Mouse (Mus musculus) erythroblast, adult 5-6 weeks (primary cell): ENCODE data around the gene Ergic1. TPM values are rescaled to one million over a fixed set of nuclear protein-coding genes. Genes with fewer than 3 reads are reported as not detected.

ENCODE experiments used
- ATAC-seq: replicated peaks from 2 replicates; pipeline ENCODE4 v1.8.0; 2016; ENCODE audit warnings: moderate number of reproducible peaks, mild to moderate bottlenecking, moderate TSS enrichment, inconsistent platforms; ENCODE audit not compliant: poor library complexity, low FRiP score, severe bottlenecking
- total RNA-seq, 2 experiments: library from RNA; stranded (forward) in 1 of 2; stranded (reverse) in 1 of 2; fragments of 150-400 nt in 1 of 2; fragments of 200-764, 138-1000 nt in 1 of 2; gene quantifications; 2 replicates each; pipeline versions ENCODE4 v1.2.3 to v1.2.4; 2015 to 2017; ENCODE audit warnings: low replicate concordance in 2 of 2

Gene Ergic1
- total RNA-seq, 2 experiments from 2014 or later = 10.3 to 26.1 TPM

GRCm38 (mm10) chr17:26571377-26571776 is 10.1 kb downstream of the Ergic1 start:
- ATAC-seq = no peak

- no peak for ATAC-seq
Observed at GRCm38 (mm10) chr17:26572265-26572664, 11.0 kb downstream of the Ergic1 start.

- ATAC-seq = no peak
Observed at GRCm38 (mm10) chr17:26574118-26574517, 12.8 kb downstream of the Ergic1 start.

- no peak for ATAC-seq
Observed at GRCm38 (mm10) chr17:26574701-26575100, 13.4 kb downstream of the Ergic1 start.

GRCm38 (mm10) chr17:26575786-26576690 is 14.7 kb downstream of the Ergic1 start:
- no peak for ATAC-seq

GRCm38 (mm10) chr17:26576833-26577232 is 15.5 kb downstream of the Ergic1 start:
- ATAC-seq = no peak

GRCm38 (mm10) chr17:26577309-26577708 is 16.0 kb downstream of the Ergic1 start:
- ATAC-seq = no peak

- no peak for ATAC-seq
Observed at GRCm38 (mm10) chr17:26578162-26578561, 16.9 kb downstream of the Ergic1 start.

- ATAC-seq = no peak
Observed at GRCm38 (mm10) chr17:26578771-26579170, 17.5 kb downstream of the Ergic1 start.

- ATAC-seq = no peak
Observed at GRCm38 (mm10) chr17:26579396-26579795, 18.1 kb downstream of the Ergic1 start.

- ATAC-seq = no peak
Observed at GRCm38 (mm10) chr17:26580873-26581401, 19.6 kb downstream of the Ergic1 start.

- ATAC-seq = no peak
Observed at GRCm38 (mm10) chr17:26582297-26582696, 21.0 kb downstream of the Ergic1 start.

- ATAC-seq = no peak
Observed at GRCm38 (mm10) chr17:26583056-26583455, 21.8 kb downstream of the Ergic1 start.

- no peak for ATAC-seq
Observed at GRCm38 (mm10) chr17:26583606-26584005, 22.3 kb downstream of the Ergic1 start.

- no peak for ATAC-seq
Observed at GRCm38 (mm10) chr17:26584063-26584462, 22.8 kb downstream of the Ergic1 start.

- ATAC-seq = no peak
Observed at GRCm38 (mm10) chr17:26584558-26585136, 23.4 kb downstream of the Ergic1 start.

- ATAC-seq = no peak
Observed at GRCm38 (mm10) chr17:26587961-26588487, 26.7 kb downstream of the Ergic1 start.

- ATAC-seq = no peak
Observed at GRCm38 (mm10) chr17:26592510-26592909, 31.2 kb downstream of the Ergic1 start.

GRCm38 (mm10) chr17:26593199-26593598 is 31.9 kb downstream of the Ergic1 start:
- ATAC-seq = no peak

GRCm38 (mm10) chr17:26594171-26594570 is 32.9 kb downstream of the Ergic1 start:
- ATAC-seq = no peak

- no peak for ATAC-seq
Observed at GRCm38 (mm10) chr17:26594958-26595357, 33.7 kb downstream of the Ergic1 start.
